Mouse (Mus musculus): ENCODE results near the gene Anxa11. TPM values are rescaled to one million over a fixed set of nuclear protein-coding genes. Genes with fewer than 3 reads are reported as not detected.

The Anxa11 gene
- polyA plus RNA-seq, 1 experiment, result 12.9 TPM

DNA sequence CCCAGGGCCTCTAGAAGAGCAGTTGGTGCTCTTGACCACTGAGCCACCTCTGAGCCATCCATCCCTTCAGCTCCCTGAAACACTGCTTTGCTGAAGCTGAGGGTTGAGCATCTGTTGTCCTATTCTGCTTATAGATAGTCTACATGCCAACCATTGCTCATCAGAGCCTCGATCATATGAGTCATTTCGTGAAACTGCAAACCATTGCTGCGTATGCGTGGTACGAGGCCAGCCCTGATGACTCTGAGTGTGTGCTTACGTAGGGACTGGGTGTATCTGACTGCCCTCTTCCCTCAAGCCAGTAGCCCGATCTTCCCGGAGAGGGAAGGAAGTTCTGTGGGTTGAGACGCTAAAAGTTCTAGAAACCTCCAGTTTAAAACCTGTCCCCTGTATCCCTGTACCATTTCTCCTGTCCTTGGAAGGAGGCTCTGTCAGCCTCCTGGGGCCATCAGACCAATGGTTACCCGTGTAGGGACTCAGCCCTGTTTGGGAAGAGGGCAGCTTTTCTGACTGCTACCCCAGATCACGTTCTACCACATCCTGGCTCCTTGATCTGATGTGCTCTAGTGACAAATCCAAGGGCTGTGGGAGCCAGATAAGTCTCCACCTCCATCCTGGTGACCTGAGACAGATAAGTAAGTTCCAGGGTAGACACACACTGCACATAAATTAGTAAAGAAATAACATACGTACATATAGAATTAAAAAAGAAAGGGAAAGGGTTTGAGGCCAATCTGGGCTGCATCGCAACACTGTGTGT, 20.0 kb downstream of the Anxa11 start:
- DNase-seq, result no peak
- WGBS, result 89% methylated on average over 13 of the region's 13 CpGs

DNA sequence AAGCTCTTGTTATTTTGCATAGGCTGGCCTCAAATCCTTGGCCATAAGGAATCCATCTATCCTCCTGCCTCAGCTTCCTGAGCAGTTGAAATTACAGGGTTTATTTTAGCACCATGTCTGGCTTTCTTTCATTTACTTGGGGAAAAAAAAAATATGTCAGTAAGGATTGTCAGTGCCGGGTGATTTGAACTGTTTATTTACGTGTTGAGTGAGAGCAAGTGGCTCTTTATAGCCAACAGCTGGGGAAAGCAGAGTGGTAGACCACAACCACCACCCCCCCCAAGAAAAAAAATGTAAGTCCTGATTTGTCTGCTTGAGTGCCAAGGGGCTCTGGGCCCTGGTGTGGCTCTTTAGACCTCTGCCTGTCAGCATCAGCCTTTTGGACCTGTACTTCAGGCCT, 21.8 kb downstream of the Anxa11 start:
- Histone ChIP-seq H3K4me3 (replicated peaks; ENCODE audit: insufficient read depth, low read depth, low read length) (no peak overlapping the region), H3K27ac (ENCODE audit: insufficient read depth, low read length) (no peak overlapping the region), H3K4me1 (ENCODE audit: control insufficient read depth, insufficient read depth, low read length) (no peaks in the 10 kb centered on the region), H3K27me3 (ENCODE audit: control insufficient read depth, insufficient read depth, low read length) (no peaks in the 10 kb centered on the region)
- WGBS, result 94% methylated on average over 2 of the region's 2 CpGs
- TF ChIP-seq CTCF (IDR thresholded peaks at IDR 0.05; ENCODE audit: borderline replicate concordance, insufficient read depth, low read depth, low read length) (no peak), POLR2A (IDR thresholded peaks at IDR 0.05; ENCODE audit: borderline replicate concordance, insufficient read depth, low read length) (no peak)
- no peak for DNase-seq

More for the DNA sequence above, 20.0 kb downstream of the Anxa11 start:
- no peaks in the 10 kb centered on the region for H3K4me1 ChIP-seq (ENCODE audit: control insufficient read depth, insufficient read depth, low read length)
- TF ChIP-seq POLR2A (IDR thresholded peaks at IDR 0.05; ENCODE audit: borderline replicate concordance, insufficient read depth, low read length) (no peak), CTCF (IDR thresholded peaks at IDR 0.05; ENCODE audit: borderline replicate concordance, insufficient read depth, low read depth, low read length) (no peak)
- no peak overlapping the region for H3K4me3 ChIP-seq (replicated peaks; ENCODE audit: insufficient read depth, low read depth, low read length)
- H3K27ac ChIP-seq (ENCODE audit: insufficient read depth, low read length), result no peak overlapping the region
- H3K27me3 ChIP-seq (ENCODE audit: control insufficient read depth, insufficient read depth, low read length), result no peaks in the 10 kb centered on the region

DNA sequence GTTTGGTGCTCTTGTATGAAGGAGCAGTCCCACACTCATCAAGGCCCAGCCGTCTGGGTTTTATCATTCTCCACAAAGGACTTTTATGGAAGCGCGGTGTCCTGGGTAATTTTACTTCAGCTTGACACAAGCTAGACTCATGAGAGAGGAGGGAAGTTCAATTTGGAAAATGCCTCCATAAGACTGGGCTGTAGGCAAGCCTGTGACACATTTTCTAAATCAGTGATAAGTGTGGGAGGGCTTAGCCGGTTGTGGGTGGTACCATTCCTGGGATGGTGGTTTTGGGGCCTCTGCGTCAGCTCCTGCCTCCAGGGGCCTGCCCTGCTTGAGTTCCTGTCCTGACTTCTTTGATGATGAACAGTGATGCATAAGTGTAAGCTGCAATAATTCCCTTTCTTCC, 23.3 kb downstream of the Anxa11 start:
- 92% methylated on average over 5 of the region's 5 CpGs for WGBS
- DNase-seq, result no peak
- TF ChIP-seq POLR2A (IDR thresholded peaks at IDR 0.05; ENCODE audit: borderline replicate concordance, insufficient read depth, low read length), result no peak
- TF ChIP-seq CTCF (IDR thresholded peaks at IDR 0.05; ENCODE audit: borderline replicate concordance, insufficient read depth, low read depth, low read length), result no peak
- Histone ChIP-seq H3K27ac (ENCODE audit: insufficient read depth, low read length) (no peak overlapping the region), H3K4me1 (ENCODE audit: control insufficient read depth, insufficient read depth, low read length) (no peaks in the 10 kb centered on the region), H3K4me3 (replicated peaks; ENCODE audit: insufficient read depth, low read depth, low read length) (no peak overlapping the region), H3K27me3 (ENCODE audit: control insufficient read depth, insufficient read depth, low read length) (no peaks in the 10 kb centered on the region)

DNA sequence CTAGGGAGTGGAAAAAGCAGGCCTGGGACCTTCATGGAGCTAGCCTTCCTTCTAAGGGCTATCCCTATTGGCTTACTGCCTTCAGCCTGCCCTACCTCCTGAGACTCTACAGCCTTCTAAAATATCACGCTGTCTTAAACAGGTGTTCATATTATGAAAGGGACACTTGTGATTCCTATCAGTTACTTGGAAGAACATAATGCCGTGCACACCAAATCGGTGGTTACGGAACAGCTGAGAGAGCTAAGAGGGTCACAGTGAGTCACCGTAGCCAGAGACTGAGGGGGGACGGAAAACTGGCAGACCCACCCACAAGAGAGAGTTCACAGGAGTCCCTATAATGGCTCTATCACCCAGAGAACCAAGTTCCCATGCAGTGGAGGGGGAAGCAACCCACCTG, 24.4 kb downstream of the Anxa11 start:
- Histone ChIP-seq H3K27ac (ENCODE audit: insufficient read depth, low read length) (no peak overlapping the region), H3K27me3 (ENCODE audit: control insufficient read depth, insufficient read depth, low read length) (no peaks in the 10 kb centered on the region), H3K4me3 (replicated peaks; ENCODE audit: insufficient read depth, low read depth, low read length) (no peak overlapping the region), H3K4me1 (ENCODE audit: control insufficient read depth, insufficient read depth, low read length) (no peaks in the 10 kb centered on the region)
- TF ChIP-seq POLR2A (IDR thresholded peaks at IDR 0.05; ENCODE audit: borderline replicate concordance, insufficient read depth, low read length), result no peak
- TF ChIP-seq CTCF (IDR thresholded peaks at IDR 0.05; ENCODE audit: borderline replicate concordance, insufficient read depth, low read depth, low read length), result no peak
- 92% methylated on average over 6 of the region's 6 CpGs for WGBS
- no peak for DNase-seq

DNA sequence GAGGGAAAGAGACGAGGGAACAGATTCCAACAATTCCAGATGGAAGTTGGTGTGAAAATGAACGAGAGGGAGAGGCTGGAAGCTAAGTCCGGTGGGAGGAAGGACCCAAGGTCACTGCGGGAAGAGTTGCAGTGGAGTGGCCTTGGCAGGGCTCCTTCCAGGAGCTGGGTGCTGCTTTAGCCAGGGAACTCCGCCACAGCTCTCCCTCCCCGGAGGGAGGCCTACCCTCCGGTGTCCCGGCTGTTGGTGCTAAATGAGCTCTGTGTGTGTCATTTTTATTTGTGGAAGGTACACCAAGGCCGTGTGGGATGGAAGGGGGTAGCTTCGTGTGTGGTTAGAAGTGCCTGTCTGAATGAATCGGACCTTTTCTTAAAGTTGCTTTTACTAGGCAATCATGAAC, 24.9 kb downstream of the Anxa11 start:
- H3K27me3 ChIP-seq (ENCODE audit: control insufficient read depth, insufficient read depth, low read length), result no peaks in the 10 kb centered on the region
- H3K27ac ChIP-seq (ENCODE audit: insufficient read depth, low read length), result no peak overlapping the region
- no peaks in the 10 kb centered on the region for H3K4me1 ChIP-seq (ENCODE audit: control insufficient read depth, insufficient read depth, low read length)
- no peak for DNase-seq
- TF ChIP-seq POLR2A (IDR thresholded peaks at IDR 0.05; ENCODE audit: borderline replicate concordance, insufficient read depth, low read length) (no peak), CTCF (IDR thresholded peaks at IDR 0.05; ENCODE audit: borderline replicate concordance, insufficient read depth, low read depth, low read length) (no peak)
- H3K4me3 ChIP-seq (replicated peaks; ENCODE audit: insufficient read depth, low read depth, low read length), result no peak overlapping the region
- 80% methylated on average over 11 of the region's 11 CpGs for WGBS

DNA sequence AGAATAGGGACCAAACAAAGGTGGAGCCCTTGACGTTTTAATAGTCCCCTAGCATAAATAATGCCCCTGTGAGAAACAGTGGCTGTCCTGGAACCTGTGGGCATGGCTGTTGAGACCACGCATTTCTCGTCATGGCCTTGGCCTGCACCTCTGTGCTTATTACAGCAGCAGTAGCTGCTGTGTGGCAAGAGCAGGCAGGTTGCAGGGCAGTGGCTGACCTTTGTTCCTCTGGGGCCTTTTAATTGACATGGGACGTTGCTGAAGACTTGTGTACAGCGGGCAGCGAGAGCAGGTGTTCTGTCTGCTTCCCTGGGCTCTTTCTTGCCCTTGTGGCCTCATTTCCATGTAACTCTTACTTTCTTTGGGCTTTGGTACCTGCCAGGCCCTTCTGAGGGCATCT, 25.9 kb downstream of the Anxa11 start:
- H3K27ac ChIP-seq (ENCODE audit: insufficient read depth, low read length), result no peak overlapping the region
- H3K4me3 ChIP-seq (replicated peaks; ENCODE audit: insufficient read depth, low read depth, low read length), result no peak overlapping the region
- no peaks in the 10 kb centered on the region for H3K27me3 ChIP-seq (ENCODE audit: control insufficient read depth, insufficient read depth, low read length)
- H3K4me1 ChIP-seq (ENCODE audit: control insufficient read depth, insufficient read depth, low read length), result peaks cover 6% of the 10 kb centered on the region
- no peak for DNase-seq
- WGBS, result 77% methylated on average over 6 of the region's 6 CpGs
- no peak for TF ChIP-seq POLR2A (IDR thresholded peaks at IDR 0.05; ENCODE audit: borderline replicate concordance, insufficient read depth, low read length)
- TF ChIP-seq CTCF (IDR thresholded peaks at IDR 0.05; ENCODE audit: borderline replicate concordance, insufficient read depth, low read depth, low read length), result no peak

DNA sequence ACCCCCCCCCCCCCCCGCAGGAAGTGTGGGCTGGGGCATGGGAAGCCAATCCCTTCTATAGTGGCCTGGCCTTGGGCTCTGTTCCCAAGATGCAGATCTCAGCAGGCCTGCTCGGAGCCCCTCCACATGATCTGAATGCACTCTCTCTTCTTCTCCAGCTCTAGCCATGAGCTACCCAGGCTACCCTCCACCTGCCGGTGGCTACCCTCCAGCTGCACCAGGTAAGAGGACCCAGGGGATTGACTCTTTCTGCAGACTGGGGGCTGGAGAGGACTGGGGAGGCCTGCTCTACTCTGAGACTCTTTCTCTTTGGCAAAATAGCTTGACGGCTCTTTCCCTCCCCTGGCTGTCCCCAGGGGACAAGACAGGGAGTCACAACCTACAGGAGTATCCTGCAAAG, 26.8 kb downstream of the Anxa11 start:
- Histone ChIP-seq H3K27me3 (ENCODE audit: control insufficient read depth, insufficient read depth, low read length) (no peaks in the 10 kb centered on the region), H3K4me3 (replicated peaks; ENCODE audit: insufficient read depth, low read depth, low read length) (no peak overlapping the region), H3K27ac (ENCODE audit: insufficient read depth, low read length) (no peak overlapping the region), H3K4me1 (ENCODE audit: control insufficient read depth, insufficient read depth, low read length) (peaks cover 8% of the 10 kb centered on the region)
- TF ChIP-seq CTCF (IDR thresholded peaks at IDR 0.05; ENCODE audit: borderline replicate concordance, insufficient read depth, low read depth, low read length), result no peak
- no peak for TF ChIP-seq POLR2A (IDR thresholded peaks at IDR 0.05; ENCODE audit: borderline replicate concordance, insufficient read depth, low read length)
- DNase-seq, result no peak
- WGBS, result 88% methylated on average over 3 of the region's 4 CpGs

DNA sequence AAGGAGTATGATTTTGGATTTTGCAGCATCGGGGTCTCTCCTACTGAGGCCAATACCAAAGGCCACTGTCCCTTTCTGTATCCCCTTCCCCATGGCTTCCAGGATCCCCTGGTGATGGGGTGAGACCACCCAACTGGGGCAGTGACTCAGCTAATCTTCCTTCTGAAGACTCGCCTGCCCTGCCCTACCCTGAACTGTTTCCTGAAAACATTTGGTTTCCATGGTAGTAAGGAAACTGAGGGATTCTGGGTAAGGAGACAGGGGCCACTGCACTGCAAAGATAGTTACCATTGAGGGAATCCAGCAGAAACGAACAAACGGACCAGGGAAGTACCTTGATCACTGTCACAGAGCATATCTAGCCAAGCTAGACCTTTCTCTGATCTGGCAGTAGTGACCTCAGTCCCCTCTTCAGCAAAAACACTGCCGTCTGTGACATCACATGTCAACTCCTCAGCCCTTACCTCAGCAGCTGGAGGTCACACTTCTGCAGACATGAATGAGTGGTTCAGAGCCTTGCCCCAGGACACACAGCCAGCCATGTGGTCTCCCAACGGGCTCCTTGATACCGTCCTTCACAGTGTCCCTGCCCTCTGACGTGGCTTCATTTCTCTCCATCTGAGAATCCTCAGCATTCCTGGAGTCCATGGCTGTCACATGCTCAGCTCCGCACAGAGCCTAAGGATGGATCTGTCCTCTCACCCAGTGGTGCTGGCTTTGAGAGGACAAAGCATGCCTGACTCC, 27.4 kb downstream of the Anxa11 start:
- no peak for DNase-seq
- no peaks in the 10 kb centered on the region for H3K27me3 ChIP-seq (ENCODE audit: control insufficient read depth, insufficient read depth, low read length)
- H3K4me3 ChIP-seq (replicated peaks; ENCODE audit: insufficient read depth, low read depth, low read length), result no peak overlapping the region
- H3K4me1 ChIP-seq (ENCODE audit: control insufficient read depth, insufficient read depth, low read length), result peaks cover 8% of the 10 kb centered on the region
- 79% methylated on average over 9 of the region's 9 CpGs for WGBS
- no peak overlapping the region for H3K27ac ChIP-seq (ENCODE audit: insufficient read depth, low read length)
- TF ChIP-seq CTCF (IDR thresholded peaks at IDR 0.05; ENCODE audit: borderline replicate concordance, insufficient read depth, low read depth, low read length) (no peak), POLR2A (IDR thresholded peaks at IDR 0.05; ENCODE audit: borderline replicate concordance, insufficient read depth, low read length) (no peak)
